Mouse (Mus musculus): ENCODE measurements around the gene Itpkc.
A peak's percentile ranks its signal among the peaks of the same experiment; 100 is the strongest.

The Itpkc gene

DNA sequence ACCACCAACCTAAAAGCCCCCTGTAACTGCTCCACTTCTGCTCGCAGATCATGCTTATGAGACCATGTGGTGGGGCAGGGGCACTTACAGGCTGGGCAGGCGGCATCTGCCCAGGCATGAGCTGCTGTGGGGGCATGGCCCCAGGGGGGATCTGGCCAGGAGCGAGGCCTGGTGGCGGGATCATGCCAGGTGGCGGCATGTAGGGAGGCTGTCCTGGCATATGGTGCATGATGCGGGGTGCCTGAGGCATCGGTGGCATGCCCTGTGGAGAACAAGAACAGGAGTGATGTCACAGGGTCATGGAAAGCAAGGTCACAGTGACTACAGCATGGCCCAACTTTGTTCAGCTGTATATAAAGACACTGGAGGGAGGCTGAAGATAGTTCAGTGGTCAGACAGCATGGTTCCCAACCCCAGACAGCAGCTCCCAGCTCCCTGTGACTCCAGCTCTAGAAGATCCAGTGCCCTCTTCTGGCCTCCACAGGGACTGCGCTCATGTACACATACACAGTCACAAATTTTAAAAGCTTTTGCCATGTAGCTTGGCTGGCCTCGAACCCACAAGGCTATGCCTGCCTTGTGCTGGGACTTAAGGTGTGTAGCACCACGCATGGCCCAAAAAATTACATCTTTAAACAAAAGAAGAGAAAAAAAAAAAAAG is 39.1 kb downstream of the Itpkc start:
- DNase-seq, result no peak

DNA sequence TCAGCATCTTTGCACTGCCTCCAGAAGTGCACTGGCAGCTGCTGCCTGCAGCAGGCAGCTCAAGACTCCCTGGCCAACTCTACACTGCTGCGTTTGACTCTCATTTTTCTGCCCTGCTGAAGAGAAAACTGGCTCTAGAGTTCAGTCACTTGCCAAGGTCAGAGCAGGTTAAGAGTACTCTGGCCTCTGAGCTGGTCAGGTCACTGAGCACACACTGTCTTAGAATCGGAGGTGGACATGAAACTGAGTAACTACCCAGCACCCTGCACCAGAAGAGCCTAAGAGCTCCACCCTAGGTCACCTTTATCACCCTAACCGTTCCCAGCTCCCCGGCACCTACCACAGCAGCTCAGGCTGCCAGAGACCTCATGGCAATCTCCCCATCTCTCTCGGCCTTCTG is 42.5 kb downstream of the Itpkc start:
- DNase-seq, result peak; percentile 21 to 43

DNA sequence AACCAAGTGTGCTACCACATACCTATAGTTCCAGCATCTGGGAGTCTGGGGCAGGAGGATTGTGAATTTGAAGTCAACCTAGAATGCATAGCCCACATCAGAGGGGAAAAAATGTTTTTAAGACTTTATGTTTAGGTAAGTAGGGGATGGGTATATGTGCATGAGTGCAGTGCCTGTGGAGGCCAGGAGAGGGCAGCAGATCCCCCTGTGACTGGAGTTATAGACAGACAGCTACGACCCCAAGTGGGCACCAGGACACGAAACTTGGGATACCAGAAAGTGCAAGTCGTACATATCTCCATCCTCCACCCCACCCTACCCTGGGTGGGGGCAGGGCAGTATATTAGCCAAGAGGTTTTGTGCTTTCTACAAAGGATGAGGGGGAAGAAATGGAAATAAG is 43.5 kb downstream of the Itpkc start:
- DNase-seq, result peak in 1 of 2 experiments; percentile 29

DNA sequence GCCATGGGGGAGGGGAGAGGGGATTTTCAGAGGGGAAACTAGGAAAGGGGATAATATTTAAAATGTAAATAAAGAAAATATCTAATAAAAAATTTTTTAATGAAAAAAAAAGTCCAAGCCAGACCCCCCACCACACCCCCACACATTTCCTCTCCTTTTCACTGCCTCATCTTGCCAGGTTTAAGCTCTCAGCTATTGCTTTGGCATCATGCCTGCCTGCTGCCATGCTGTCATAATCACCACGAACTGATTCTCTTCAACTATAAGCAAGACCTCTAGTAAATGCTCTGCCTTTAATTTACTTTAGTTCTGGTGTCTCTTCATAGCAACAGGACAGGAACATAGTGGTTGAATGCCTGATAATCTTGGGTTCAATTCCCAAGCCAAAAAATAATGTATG is 46.0 kb downstream of the Itpkc start:
- DNase-seq, result no peak

DNA sequence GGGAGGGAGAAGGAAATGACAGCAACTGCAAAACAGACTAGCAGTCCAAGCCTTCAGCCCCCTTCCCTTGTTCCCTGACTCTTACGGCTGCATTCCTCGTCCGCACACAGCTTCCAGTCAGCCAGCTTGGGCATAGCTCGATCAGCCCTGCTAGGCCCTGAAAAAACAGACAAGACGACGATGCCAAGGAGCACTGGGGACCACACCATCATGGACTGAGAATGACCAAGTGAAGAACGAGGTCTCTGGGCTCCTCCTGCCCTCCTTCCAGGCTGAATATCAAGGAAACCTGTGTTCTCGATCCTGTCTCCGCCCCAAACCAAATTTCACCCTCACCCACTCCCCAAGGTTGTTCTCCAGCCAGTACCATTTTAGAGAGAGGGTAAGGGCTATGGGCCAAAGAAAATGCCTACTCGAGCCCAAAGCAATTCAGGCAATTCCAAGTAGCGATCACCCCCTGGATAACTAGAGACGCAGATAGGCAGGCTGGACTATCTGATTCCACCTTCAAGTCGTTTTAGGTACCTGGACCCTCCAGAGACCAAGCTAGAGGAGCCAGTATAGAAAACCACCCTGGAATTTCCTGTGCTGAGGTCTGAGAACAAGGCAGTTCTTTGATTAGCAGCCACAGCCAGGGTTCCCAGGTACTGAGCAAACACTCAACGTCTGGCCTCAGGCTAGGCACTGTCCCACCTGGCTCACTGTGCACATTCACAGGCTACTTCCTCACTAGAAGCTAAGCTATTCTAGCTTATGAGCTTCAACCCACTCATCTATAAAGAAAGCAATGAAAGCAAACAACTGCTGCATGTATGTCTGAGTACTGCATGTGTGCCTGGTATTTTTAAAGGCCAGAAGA is 47.4 kb downstream of the Itpkc start, which contains the start of the genes Gm21983 and Mia:
Gene Gm21983 (minus strand): TSS at position 250 of the 859 bp plus-strand sequence.
Gene Mia (minus strand): TSS at position 321 of the 859 bp plus-strand sequence.
- DNase-seq, result no peak

DNA sequence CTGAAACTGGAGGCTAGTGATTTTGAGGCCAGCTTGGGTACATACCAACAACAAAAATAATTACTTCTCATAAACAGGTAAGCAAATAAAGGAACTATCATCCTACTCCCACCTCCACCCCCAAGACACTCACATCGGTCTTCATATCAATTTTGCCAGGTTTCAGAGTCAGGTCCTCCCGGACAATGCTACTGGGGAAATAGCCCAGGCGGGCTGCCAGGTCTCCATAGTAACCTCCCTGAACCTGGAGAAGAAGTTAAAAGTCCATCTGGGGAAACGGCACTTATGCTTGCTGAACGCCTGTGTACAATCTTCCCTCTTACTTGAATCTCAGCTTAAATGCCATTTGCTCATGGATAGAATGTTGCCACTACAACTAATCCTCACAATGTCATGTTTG is 48.4 kb downstream of the Itpkc start:
- peak; percentile 89 to 94 for DNase-seq

DNA sequence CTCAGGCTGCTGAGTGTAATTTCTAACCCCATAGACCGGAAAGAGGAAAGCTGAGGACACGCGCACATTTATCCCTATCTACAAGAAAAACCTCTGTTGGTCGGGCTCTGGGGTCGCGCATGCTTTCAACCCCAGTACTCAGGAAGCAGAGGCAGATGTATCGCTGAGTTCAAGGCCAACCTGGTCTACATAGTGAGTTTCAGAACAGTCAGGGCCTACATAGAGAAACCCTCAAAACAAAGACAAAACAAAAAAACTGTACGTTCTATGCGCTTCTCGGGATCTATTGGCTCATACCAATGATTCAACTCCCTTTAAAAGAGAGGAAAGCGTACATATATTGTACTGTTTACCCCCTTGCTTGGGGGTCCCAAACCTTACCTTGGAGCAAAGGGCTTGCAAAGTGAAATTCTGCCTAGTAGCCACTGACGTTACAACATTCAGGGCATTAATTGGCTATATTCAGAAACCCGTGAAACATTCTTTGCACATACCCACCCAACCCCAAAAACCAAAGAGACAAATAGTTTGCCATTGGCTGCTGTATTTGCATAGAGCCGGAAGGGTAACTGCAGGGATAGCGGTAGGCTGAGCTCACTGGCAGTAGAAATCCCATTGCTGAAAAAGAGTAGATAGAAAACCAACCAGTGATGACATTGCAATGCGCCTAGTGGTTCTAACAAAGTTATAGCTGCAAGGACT is 49.1 kb downstream of the Itpkc start:
- DNase-seq, result no peak

DNA sequence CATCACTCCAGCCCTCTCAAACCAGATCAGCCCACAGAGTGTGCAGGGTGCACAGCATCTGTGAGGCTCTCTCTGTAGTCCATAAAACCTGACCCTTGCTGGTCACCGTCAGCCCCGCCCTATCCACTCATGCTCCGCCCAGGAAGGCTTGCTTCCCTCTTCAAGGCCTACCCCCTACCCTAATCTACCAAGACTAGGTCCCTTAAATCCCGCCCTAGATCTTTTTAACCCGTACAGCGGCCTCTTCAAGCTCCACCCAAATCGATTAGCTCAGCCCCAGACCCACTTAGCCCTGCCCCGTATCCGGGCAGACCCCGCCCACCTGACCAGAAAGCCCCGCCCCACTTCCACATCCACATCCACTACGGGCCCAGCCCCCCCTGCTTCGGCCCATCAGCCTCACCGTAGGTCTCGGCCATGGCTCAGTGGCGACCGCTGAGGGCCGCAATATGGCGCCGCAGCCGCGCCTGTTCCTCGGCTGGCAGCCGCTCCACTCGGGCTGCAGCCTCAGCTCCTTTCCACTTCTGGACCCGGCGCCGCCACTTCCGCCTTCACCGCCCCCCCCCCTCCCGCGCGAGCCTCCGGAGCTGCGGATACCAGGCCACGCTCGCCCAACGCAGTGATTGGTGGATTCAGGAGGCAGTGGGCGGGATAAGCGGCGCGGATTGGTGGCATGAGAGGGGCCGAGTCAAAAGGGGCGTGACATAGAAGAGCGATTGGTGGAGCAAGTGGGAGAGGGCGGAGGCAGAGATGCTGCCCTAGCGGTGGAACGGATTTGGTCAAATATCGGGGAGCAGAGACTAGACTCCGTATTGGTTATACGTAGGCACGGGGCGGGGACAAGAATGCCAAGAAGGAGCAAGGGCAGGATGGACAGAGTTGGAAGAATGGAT is 49.9 kb downstream of the Itpkc start, which contains the start of gene Rab4b:
Gene Rab4b (minus strand): TSS at position 573 of the 893 bp plus-strand sequence.
- DNase-seq, result peak; percentile 99 to 100

DNA sequence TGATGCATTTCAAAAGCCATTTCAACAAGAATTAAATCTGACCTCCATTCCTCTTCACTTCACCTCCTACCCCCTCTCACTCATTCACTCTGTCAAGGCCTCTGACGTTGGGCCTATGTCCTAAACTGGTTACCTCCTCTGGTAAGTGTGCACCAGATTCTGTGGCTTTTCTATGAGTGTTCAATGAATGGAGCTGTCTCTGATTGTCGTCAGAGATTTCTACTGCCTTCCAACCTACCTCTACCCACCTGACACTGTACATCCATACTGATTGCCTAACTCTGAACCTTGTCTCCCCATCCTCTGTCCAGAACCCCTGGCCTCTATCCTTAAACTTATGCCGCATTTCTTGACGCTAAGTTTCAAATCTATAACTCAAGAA is 50.5 kb downstream of the Itpkc start:
- no peak for DNase-seq

DNA sequence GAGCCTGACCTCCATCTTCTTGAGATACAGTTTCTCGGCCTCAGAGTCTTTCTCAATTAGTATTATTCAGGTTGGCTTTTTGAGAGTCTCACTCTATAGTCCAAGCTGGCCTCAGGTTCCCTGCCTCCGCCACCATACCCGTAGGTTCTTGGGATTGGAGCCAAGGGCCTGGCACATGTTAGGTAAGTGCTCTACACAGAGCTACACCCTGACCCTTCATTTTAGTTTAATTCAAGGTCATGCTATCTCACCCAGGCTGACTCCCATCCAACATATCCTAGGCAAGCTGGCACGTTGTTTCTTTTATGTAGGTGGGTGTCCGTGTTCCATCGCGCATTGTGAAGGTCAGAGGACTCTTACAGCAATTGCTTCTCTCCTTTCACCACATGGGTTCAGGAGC is 53.6 kb downstream of the Itpkc start:
- no peak for DNase-seq

DNA sequence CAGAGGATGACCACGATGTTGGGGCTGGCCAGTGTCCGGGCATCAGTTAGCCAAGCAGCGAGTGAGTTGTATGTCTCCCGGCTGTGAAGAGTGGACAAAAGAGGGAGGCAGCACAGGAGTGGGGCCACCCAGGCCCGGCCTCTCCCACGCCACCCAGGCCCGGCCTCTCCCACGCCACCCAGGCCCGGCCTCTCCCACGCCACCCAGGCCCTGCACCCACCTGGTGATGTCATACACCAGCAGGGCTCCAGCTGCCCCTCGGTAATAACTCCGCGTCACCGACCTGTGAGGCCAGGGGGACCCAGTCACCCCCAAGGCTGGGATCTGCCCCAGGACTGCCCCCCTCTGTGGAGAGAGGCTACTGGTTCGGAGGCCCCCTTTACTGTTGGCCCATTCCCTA is 54.0 kb downstream of the Itpkc start:
- DNase-seq, result no peak

DNA sequence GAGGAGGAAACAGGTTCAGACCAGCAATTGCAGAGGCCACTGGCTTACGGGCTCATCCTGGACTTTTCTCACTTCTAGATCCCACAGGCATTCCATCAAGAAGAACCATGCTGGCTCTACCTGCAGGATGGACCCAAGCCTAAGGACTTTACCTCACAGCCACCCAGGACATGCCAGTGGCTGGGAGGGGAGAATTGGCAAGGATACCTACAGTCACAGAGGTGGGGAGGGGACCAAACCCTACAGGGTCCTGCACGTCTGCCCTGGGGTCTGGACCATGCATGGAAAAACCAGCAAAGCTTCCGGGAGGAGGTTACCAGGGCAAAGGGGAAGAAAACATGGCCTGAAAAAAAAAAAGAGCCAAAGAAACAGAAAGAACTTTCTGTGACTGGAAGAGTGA is 57.5 kb downstream of the Itpkc start:
- no peak for DNase-seq

DNA sequence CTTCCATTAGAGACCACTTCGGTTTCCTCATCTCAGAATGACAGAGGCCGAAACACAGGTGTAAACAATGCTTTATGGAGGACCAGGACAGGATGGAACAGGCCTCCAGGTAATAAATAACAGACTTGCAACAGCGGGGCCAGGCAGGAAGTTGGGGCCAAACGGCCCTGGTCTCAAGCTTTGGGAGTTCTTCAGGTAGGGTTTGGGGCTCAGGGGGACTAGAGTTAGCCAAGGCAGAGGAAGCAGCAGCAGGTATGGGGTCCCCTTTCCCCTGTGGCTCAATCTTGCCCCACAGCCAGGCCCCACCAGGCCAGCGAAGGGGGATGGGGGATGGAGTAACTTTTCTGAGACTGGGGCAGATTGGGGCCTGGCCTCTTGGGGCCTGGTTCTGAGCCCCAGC is 60.1 kb downstream of the Itpkc start:
- peak in 1 of 2 experiments; percentile 40 for DNase-seq

DNA sequence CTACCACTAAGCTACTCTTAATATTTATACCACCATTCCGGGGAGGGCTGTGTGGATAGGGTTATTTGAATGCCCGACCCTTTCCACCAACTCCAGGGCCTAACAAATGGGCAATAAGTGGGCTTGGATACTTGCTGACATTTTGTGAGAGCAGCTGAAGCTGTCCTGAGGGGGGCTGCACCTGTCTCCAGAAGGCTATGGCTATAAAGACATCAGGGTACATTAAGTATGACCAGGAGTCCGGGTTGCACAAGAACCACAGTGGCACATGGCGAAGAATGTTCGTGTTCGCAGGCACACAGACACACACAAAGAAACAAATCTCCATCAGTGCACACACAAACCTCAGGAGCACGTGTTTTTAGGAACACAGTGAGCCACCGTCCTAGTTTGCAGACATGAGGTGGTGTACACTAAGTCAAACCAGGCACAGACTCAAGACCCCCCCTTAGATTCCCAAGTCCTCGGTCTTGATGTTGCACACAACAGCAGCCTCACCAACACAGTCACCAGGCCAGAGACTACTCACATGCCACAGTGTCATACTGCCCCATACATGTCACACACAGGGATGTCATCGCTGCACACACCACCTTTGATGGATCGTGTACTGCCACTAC is 60.9 kb downstream of the Itpkc start:
- no peak for DNase-seq

DNA sequence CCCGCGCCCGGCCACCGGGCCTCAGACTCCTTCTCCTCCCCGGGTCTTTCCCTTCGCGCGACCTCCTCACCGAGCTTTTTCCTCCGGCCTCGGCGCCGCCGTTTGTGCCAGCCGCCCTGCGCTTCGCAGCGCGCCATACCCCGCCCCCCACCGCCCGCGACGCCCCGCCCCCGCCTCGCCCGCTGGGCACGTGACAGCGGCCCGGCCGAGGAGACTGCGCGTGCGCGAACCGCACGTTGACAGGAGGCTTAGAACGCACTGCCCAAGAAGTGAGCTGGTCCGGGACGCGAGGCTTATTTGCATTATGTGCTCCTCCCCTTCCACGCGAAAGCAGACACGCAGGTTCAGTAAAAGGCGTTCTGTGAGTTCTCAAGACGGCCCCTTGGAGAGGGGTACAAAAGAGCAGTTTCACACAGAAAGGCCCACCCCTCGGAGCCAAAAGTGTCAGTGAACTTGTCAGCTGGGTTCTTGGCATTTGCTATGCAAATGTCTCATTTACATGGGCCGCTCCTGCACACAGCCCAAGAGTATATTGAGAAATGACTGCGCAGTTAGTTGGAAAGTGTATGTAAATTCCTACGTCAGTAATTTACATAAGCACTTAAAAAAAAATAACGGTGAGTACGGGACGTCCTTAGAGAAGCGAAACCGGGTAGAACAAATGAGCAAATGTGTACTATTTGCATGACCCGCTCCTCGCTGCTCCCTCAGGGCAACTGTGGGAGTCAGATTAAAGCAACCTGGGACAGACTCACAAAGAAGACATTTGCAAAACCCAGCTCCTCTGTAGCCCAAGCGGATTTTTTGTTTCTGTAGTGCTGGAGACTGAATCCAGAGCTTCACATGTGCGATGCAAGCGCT is 61.6 kb downstream of the Itpkc start, which contains the start of gene Egln2:
Gene Egln2 (minus strand): TSS at position 189 of the 861 bp plus-strand sequence.
- peak; percentile 95 to 96 for DNase-seq

DNA sequence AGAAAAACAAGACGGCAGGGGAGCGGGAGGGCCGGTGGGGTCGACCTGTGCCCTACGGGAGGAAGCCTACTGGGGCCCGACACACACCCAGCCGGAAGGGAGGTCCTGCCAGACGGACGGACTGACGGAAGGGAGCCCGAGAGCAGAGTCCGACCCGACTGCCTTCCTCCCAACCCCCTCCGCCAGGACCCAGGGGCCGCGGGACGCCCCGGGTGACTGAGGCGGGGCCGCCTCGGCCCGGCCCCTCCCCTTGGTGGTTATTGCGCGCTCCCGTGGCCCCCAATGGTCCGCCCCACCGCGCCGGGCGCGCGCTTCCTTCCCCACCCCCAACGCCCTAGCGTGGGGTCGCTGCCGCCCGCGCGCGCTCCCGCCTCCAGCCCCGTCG is 62.2 kb downstream of the Itpkc start:
- peak; percentile 90 to 93 for DNase-seq

DNA sequence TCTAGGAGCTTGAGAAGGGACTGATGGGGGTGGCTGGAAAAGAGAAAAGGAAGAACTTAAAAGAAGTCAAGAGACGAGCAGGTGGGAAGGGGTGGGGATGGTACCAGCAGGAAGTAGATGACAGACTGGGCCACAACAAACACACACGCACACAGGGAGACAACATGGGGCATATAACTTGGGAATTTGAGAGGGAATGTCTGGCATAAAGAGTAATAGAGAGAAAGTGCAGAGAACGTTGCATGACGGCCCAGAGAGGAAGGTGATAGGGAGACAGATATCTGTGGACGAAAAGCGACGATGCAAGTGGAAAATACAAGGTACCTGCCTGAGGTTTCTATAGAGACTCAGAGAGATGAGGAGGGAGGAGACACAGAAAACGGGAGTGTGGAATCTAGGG is 62.8 kb downstream of the Itpkc start:
- DNase-seq, result no peak

DNA sequence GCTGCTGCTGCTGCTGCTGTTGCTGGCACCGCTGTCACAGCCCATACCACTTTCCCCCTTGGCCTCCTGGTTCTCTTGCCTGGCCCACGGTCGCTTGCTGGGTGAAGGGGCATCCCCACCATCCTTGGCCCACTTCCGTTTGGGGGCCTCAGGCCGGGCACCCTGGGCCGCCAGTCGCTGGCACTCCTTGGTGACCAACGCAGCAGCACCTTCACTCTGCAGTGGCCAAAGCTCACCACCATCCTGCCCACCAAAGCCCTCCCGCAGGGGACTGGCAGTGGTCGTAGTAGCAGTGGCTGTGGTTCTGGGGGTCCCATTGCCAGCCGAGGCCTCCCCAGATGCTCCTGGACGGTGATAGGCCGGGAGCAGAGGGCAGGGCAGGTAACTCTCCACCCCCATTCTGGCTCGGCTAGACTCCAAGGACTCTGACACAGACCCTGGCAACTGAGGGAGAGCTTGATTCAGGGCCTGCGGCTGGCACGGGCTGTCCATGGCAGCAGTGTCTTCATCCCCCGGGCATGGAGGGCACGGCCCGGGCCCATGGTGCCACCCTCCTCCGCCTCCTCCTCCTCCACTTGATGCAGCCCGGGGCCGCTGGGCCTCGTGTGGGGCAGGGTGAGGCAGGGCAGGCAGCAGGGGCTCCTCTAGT is 63.3 kb downstream of the Itpkc start:
- peak; percentile 53 to 57 for DNase-seq

DNA sequence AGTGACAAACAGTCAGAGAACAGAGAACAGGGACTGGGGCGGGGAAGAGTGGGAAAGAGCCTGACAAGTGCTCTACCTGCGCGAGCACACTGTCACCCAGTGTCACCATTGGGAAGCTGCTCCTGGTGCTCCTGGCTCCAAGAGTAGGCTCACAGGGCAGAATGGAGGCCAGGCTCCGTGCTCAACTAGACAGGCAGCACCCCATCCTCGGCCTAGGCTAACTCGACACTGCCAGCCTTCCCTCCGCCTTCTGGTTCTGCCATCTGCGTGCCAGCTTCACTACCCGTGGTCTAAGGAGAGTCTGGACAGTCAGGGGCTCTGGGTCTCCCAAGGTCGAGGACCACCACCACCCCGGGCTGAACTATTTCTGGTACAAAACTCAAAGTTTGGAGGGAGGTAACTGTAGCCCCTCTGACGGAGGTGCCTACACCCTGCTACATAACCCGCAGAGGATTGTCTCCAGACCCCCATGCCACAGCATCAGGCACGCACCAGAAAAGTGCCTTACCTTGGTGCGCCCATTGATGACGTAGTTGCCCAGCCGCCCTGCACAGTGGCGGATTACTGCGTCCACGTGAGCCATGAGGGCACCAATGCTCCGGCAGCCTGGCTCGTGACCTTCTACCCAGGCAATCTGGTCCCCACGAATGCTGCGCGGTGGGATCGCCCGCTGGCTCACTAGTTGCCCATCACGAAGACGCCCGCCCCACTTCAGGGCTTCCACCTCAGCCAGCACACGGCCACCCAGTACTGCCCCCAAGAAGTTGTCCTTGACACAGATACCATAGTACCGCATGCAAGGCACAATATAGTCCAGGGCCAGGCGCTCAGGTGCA is 64.1 kb downstream of the Itpkc start:
- DNase-seq, result no peak
